Mouse (Mus musculus): ENCODE data around the gene Gemin8.

The Gemin8 gene

GRCm38 (mm10) chrX:166229750-166230149 lies 59.5 kb downstream of the Gemin8 start:
- in situ Hi-C loops (cut with MboI) = no loop called here

- in situ Hi-C loops (cut with MboI) = no loop called here
These were observed 60.4 kb downstream of the Gemin8 start for GRCm38 (mm10) chrX:166230515-166231267.

- in situ Hi-C loops (cut with MboI) = no loop called here
These were observed 65.9 kb downstream of the Gemin8 start for GRCm38 (mm10) chrX:166236131-166236530.

GRCm38 (mm10) chrX:166238831-166239460 lies 68.7 kb downstream of the Gemin8 start, which contains the start of gene Gpm6b:
Gene Gpm6b (plus strand): TSS chrX:166238911.
- in situ Hi-C loops (cut with MboI) = no loop called here

- in situ Hi-C loops (cut with MboI) = no loop called here
These were observed 69.3 kb downstream of the Gemin8 start for GRCm38 (mm10) chrX:166239520-166239919.
